Mouse (Mus musculus): ENCODE results near the gene Nubp2. TPM values are rescaled to one million over a fixed set of nuclear protein-coding genes. Genes with fewer than 3 reads are reported as not detected.

Gene Nubp2
- total RNA-seq, 4 experiments from 2014 or later: 58.9 to 66.0 (median 61.5) TPM

DNA sequence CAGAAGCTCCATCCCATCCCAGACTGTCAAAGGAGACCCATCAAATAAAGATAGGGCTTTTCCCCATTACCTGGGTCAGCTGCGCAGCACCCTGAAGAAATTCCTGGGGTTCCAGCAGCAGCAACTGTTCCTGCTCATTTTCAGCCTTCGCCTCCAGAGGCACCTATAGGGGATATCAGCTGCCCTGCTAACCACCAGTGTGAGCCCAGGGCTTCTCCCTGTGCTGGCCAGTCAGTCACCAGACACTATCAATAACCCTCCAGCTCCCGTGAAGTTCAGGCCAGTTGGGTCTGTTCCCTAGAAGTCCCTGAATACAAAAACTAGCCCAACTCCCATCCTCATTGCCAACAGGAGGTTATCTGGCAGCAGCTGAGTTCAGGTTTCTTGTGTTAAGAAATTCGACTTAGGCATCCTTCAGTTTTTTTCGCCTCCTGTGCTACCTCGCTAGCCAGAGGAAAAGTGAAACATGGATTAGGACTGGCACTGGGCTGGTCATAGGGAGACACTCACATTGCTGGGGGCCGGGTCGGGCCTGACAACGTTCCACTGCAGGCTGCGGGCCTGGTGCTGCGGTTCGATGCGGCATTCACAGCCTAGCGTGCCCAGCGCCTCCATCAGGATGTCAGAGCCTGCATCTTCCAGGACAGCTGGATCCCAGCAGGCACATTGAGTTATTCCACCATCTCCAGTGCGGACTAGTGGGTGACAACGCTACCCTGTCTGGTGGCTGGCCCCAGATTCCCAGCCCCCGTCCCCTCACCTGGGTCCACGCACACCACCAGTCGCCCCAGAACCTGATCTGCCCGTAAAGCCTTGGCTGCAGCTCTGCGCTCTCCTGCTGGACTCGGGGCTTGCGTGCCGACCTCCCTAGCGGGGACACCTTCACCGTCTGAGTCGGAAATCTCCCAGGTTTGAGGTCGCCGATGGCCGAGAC is 8.2 kb upstream of the Nubp2 start:
- DNase-seq: no peak

DNA sequence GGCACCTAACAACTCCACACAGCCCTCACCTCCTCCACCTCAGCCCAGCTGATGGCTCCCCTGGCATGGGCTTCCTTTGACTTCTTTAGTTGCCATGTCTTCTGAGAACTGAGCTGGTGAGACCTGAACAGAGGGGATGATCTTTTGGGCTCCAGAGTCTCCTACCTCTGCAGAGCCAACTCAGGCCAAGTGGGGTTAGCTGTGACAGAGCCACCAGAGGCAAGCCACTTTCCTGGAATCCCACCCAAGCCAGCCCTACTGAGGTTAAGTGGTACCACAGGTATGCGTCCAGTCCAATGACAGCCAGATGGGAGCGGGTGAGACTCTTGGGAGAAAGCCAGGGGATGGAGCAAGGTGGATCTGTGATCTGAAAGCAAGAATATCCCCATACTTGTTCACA is 7.1 kb upstream of the Nubp2 start:
- DNase-seq: no peak

DNA sequence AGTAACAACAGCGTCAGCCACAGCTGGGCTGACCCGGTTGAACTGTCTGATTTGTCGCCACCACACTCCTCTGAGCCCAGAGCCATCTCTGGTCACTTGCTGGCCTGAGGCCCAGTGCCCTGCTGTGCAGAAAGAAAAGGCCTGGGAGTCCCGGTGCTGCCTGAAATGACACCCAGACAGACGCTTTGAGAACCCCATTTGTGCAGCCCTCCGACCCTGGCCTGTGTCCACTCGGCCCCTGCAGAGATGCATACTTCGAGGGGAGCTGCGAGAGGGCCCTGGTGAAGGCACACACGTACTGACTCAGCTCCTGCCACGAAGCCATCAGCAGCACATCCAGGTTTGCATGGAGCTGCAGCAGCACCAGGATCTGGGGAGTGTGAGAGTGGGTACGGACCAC is 6.6 kb upstream of the Nubp2 start:
- no peak for DNase-seq

DNA sequence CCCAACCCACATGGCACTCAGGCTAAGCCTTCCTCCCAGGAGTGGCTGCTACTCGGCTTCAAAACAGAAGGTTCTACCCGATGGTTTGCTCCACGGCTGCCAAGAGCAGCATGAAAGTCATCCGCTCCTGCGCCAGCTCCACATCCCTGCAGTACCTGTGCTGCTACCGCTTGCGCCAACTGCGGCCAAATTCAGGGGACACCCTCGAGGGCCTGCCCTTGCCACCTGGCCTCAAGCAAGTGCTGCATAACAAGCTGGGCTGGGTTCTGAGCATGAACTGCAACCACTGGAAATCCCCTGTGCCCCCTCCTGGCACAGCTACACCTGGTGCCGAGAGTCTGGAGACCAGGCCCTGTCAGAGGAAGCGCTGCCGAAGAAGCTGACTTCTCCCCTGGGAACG is 5.2 kb upstream of the Nubp2 start:
- DNase-seq: no peak

DNA sequence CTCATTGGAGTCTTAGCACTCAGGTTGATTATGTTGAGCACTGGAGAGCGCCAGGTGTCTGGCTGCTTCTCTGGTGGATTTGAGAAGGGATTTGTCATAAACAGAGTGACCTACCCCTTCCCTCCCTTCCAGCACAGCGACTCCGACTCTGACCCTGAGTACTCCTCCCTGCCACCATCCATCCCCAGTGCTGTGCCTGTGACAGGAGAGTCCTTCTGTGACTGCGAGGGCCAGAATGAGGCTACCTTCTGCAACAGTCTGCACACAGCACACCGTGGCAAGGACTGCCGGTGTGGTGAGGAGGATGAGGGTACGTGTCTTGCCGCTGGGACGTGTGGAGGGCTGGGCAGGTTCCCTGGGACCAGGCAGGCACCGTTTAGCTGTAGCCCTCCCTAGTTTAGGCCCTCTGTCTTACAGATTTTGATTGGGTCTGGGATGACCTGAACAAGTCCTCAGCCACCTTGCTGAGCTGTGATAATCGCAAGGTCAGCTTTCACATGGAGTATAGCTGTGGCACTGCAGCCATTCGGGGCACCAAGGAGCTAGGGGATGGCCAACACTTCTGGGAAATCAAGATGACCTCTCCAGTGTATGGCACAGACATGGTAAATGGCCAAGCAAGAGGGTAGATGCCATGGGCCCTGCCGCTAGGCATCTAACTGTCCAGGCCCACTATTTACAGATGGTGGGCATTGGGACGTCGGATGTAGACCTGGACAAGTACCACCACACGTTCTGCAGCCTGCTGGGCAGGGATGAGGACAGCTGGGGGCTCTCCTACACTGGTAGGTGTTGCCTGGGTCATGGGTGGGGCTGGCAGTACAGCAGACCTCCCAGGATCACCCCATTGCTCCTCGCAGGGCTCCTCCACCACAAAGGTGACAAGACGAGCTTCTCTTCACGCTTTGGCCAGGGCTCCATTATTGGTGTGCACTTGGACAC is 4.3 kb upstream of the Nubp2 start:
- DNase-seq: no peak

DNA sequence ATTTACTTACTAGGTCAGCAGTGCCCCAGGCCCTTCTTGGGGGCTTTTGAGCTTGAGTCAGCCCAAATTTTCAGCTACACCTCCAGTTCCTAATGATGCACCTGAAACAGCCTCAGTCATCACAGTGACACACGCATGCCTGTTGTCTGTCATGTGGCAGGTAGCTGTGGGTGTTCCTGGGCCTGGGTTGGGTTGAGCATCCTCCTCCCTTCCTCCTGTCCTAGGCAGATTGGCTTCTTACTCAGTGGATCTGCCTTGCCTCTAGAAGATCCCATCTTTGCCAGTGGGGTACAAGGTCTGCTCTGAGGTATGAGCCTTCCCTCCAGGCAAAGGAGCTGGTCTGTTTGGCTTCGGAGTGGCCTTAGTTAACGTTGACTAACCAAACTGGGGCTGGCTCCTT is 2.7 kb upstream of the Nubp2 start:
- DNase-seq: no peak

DNA sequence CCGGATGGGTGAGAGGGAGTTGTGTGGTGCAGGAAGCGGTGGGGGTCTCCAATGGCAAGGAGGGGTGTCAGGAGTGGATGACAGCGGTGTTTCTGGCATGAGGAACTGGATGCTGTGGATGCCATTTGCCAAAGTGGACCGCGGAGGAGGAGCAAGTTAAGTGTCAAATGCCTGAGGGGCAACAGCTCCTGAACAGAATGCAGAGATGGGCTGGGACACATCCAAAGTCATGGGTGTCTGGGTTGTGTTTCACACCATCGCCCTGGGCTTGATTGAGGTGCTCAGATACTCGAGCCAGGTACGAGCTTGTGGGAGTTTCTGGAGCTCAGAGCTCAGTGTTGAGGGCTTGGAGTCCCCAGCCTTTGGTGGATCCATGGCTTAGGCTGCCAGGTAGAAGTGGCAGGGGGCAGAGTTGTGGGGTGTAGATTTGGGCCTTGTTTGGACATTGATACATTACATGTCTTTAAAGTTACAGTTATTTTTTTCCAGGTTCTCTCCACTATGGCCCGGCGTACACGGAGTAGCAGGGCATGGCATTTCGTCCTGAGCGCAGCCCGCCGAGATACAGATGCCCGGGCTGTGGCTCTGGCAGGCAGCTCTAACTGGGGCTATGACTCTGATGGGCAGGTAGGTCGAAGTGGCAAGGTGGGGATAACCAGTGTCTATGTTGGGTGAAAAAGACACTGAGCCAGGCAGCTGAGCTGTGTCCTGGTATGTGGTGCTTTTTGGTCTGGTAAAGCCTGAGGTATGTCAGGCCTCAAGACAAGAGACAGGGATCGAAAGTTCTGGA is 1.3 kb upstream of the Nubp2 start:
- DNase-seq: no peak

DNA sequence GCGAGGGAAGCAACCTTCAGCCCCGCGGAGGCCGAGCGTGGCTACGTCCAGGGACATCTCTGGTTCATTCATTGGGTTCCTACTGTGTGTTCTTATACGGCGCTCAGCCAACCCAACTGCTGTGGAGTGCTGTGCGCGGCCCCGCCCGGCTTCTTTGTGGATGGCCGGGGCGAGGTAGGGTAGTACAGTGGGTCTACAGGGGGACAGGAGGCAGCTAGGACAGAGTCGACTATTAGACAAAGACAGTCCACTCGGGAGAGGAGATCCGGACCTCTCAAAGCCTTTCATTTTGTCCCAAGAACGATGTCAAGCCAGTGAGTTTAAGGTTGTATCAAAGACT is 753 bp upstream of the Nubp2 start:
- DNase-seq: no peak

DNA sequence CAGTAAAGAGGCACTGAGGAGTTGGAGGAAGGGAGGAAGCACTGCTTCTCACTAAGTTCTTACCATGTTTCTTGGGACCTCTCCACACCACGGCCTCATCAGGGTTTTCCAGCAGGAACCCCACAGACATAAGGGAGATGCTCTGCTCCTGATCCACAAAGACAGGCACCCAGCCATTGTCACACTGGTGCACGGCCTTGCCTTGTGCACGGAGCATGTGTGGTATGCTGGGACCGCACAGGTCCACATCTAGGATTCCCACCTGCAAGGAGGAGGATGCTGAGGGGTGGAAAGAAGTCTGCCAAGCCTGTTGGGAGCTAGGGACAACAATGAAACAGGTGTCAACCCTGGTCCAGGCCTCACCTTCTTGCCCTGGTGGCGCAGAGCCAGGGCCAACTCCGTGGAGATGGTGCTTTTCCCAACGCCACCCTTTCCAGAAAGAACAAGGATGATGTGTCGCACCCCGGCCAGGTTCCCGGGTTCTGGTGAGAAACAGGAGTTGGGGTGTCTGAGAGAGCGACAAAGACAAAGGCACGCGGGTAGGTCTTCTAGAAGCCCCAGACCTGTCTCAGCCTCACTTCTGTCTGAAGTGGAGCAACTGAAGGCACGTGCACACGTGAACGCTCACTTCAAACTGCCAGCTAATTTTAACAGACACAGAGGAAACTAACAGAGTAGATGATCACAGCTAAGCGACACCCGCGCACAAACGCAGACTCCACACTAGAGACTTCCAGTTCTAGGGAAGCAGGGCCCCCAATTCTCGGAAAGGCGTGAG is 604 bp downstream of the Nubp2 start:
- DNase-seq: no peak

DNA sequence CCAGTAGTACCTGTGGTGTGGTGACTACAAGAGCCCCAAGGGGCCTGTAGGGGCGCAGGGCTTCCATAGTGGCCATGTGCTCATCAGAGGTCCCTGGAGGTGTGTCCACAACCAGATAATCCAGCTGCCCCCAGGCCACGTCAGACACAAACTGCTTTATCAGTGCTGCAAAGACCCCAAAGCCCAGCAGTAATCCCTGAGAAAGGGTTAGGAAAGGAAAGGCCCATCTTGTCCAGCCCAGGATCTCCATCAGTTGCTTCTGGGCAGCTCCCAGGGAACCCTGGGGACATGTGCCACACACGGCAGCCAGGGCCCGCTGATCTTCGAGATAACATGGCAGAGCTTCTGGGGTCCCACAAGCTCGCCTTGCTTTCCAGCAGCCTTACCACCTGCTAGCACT is 1.8 kb downstream of the Nubp2 start:
- no peak for DNase-seq

DNA sequence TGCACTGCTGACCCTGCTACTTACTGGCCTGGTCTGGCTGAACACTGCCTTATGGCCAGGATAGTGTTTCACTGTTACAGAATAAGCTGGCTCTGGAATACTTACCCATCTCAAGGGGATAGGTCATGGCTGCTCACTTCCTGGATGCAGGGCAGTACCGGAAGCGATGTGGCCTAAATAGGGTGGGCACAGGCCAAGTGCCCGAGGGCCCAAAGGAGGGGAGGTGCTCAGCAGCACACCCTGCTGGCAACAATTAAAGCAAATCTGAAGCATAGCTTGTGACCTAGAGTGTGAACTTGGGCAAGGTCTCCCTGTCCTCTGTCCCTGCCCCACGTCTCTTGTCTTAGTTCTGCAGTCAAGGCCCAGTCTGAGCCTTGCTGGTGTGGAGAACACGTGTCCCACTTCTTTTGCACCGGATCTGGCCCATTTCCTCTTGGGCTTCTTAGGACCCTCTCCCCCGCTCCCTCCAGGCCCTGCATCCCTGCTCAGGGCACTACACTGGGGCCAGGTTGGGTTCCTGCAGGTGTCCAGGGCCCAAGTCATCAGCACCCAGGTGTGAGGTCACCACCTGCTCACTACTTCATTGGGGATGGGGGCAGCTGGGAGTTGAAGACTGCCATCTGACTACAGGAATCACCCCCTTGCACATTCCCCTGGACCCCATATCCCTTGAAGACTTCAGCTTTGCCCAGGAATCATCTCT is 4.3 kb downstream of the Nubp2 start:
- DNase-seq: no peak

DNA sequence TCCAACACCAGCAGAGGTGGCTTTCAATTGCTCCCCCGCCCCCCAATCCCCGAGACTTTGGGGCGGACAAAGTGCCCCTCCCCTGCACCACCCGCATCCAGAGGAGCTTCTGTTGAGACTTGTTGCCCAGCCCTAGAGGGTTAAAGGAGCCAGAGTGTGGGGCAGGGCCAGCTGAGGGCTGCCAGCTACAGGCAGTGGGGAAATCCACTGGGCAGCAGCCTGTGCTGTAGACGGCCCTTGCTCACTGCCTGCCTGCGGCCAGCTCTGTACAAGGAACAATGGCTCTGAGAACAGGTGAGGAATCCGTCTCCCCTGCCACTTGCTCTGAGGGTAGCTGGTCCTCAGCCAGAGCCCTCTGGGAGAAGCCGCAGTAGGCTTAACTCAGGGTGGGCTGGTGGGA is 7.6 kb downstream of the Nubp2 start:
- no peak for DNase-seq

DNA sequence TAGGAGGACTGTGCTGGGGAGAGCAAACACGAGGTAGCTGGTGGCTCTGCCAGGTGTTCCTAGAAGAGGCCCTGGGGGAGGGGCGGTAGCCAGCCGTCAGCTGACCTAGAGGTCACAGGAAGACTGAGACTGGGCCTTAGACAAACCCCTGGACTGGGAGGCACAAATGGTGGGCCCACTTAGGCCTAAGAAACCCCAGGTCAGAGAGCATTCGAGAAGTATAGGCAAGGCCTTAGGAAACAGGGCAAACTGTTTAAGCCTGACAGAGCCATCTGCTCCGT is 8.1 kb downstream of the Nubp2 start:
- peak; percentile 26 for DNase-seq

DNA sequence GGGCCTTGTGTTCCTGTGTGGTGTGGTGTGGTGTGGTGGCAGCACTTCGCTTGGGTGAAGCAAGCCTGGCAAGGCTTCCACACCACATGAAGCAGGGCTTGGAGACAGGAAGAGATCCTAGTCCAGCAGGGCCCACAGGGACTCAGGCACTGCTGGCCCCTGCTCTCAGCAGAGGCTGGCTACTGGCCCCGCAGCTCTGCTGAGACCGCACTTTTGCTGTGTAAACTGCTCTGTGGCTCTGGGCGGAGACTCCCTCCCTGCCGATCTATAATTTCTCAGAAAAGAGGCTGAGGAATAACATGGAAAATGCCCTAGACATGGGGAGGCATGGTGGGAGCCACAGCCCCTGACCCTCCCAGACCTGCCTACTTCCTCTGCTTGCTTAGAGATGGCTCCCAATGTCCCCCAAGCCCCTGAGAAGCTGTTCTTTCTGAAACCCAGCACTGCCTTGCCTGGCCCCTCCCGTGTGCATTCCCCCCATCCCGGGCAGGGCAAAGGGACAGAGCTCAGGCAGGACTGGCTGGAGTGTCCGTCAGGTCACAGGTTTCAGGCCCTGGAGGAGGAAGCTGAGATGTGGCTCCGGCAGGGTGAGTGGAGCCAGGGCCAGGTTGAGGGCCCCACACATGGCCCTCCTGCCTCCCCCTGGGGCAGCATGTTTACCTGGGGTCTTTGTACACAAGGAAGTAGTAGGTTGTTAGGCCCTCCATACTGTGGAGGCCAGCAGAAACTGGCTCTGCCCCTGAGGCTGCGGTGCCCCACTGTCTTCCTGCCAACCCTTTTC is 8.6 kb downstream of the Nubp2 start:
- no peak for DNase-seq

DNA sequence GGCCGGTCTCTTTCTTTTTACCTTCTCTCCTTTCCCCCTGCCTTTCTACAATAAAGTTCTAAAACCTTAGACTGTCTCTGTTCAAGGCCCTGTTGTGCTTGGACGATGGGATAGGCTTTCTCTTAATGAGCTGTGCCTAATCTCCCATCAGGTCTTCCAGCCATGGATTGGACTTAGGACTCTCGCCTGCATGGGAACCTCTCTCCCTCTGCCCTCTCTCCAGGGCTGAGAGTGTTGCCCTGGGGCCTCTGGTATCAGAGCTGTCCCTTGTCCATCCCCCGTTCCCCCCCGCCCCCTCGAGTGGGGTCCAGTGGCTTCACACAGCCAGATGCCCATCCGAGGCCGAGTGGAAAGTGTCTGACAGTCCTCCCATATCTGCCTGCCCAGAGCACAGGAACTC is 11.2 kb downstream of the Nubp2 start:
- no peak for DNase-seq

DNA sequence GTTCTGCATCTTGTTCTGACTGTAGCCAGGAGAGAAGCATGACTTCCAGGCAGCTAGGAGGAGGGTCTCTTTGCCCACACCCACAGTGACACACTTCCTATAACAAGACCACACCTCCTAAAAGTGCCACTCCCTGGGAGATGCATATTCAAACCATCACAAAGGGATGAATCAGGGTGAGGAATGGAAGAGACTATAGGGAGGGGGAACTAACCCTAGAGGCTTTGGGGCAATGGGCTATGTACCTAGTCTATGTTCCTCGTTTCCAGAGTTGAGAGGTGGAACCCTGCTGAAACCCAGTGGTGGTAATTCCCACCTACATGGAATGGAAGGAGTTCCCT is 11.8 kb downstream of the Nubp2 start:
- DNase-seq: no peak

DNA sequence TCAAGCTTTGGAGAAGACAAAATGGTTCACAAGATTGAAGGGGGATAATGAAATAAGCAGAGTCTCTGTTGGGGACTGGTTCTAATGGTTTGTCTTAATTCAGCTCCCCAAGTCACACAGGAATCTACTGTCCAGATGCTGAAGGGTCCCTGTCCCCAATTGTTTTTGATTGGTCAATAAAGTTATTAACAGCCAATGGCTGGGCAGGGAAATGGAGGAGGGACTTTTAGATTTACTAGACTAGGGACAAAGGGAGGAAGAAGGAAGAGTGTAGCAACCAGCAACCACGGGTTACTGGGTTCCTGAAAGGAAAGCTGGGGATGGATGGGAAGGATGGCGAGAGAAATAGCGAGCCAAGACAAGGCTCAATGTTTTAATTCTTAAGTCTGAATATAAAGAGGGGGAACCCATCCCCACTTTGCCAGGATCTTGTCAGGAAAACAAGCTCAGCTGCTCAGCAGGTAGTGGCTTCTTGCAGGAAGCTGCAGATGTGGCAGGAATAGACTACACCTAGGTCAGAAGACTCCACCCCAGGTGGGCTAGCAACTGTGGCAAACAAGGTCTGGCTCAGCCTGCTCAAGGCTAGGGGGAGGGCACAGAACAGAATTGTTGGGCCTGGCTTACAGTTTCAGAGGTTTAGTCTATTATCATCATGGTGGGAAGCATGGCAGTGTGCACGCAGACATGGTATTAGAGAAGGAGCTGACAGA is 12.3 kb downstream of the Nubp2 start:
- no peak for DNase-seq

DNA sequence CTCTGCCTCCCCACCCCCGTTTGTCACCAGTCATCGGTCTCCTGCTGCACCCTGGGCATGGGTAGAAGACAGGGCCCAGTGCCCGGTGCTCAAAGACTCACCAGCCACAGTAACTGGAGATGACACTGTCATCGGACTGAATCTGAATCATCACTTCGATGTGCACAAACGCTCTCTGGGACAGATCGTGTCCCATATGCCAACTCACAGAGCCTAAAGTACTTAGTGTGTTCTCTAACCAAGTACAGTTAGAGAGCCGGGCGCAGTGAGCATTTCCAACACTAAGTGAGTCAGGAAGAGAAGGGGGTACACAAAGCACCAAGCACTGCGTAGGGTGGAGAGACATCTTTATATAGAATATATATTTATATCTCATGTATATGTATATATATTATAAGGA is 18.2 kb downstream of the Nubp2 start:
- DNase-seq: no peak

DNA sequence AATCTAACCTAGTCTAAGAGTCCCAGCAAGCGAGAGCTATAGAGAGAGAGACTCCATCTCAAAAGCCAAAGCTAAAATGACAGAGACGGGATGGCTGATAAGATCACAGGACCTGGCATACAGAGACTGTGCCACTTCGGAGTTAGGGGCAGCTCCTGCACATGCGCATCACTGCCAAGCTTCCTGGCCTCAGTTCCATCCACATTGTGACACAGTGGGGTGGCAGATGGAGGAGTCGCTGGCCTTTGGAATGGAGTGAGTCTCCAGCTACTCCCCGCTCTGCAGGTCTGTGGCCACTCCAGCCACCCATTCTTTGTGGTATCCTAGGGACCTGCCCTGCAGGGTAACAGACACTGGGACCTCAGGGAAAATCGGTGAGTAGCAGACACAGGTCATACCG is 20.4 kb downstream of the Nubp2 start, which contains the start of gene Igfals:
Gene Igfals (plus strand): TSS at position 222 of the 400 bp plus-strand sequence.
- no peak for DNase-seq

DNA sequence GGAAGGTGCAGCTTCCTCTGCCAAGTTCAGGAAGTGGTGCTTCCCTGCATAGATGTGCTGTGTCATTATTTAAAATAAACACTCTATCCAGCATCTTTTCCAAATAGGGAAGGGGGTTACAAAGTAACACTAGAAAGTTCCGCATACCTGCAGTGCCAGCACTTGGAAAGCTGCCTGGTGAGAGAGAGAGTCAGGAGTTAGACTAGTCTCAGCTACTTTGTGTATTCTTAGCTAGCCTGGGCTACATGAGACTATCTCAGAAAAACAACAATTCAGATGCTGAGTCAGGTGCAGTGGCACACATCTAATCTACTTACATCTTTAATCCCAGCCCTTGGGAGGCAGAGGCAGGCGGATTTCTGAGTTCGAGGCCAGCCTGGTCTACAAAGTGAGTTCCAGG is 24.4 kb downstream of the Nubp2 start:
- no peak for DNase-seq

Measured in adrenal gland, adult 8-10 months (tissue).